Mouse (Mus musculus) heart, postnatal 10 days (tissue): ENCODE measurements at regions not wholly inside any gene's neighbourhood (a gene's known extent, or its start where the extent isn't known, plus 50 kb on each side); places are given as distances from the start of the nearest gene placed in this dataset.
"Not testable (repeated sequence)": the region's sequence is repeated elsewhere in the genome, so short reads cannot be mapped to it uniquely, and the experiment has no call there.

Source experiments
- DNase-seq, 2 experiments: peaks; one replicate each; pipeline ENCODE4 v3.0.0; 2021
- intact Hi-C: fragments of 180-260 bp; cut with DNase I; formaldehyde crosslinking; loops from one replicate; pipeline ENCODE4 v1.15.1; 2025

- no peak for DNase-seq
Measured at GRCm38 (mm10) chr2:107117564-107117963, 58.1 kb upstream of the Fshb start.

GRCm38 (mm10) chr2:107118711-107119474 is 59.4 kb upstream of the Fshb start:
- intact Hi-C loops: no loop called here
- DNase-seq: no peak

More at GRCm38 (mm10) chr2:107117564-107117963, 58.1 kb upstream of the Fshb start:
- intact Hi-C loops: no loop called here

- intact Hi-C loops: no loop called here
- no peak for DNase-seq
Measured at GRCm38 (mm10) chr2:107119697-107120096, 60.2 kb upstream of the Fshb start.

GRCm38 (mm10) chr2:107133186-107133585 is 73.7 kb upstream of the Fshb start:
- intact Hi-C loops: no loop called here
- no peak for DNase-seq

- DNase-seq: no peak
- intact Hi-C loops: no loop called here
Measured at GRCm38 (mm10) chr2:107149317-107149716, 89.9 kb upstream of the Fshb start.

- no peak for DNase-seq
- intact Hi-C loops: no loop called here
Measured at GRCm38 (mm10) chr2:107149851-107150250, 90.4 kb upstream of the Fshb start.

- intact Hi-C loops: no loop called here
- DNase-seq: no peak
Measured at GRCm38 (mm10) chr2:107150373-107150772, 90.9 kb upstream of the Fshb start.

- intact Hi-C loops: no loop called here
- DNase-seq: no peak
Measured at GRCm38 (mm10) chr2:107151878-107152277, 92.4 kb upstream of the Fshb start.

GRCm38 (mm10) chr2:107158836-107159402 is 99.5 kb upstream of the Fshb start:
- intact Hi-C loops, DNase-seq: not testable (repeated sequence)

GRCm38 (mm10) chr2:107175721-107176120 is 114.7 kb upstream of the Kcna4 start:
- DNase-seq: peak; percentile 5 to 25
- intact Hi-C loops: loop anchor here (5.0 kb wide), 1 partner anchor 692 kb away; no protein-coding TSS in a partner anchor

- intact Hi-C loops: no loop called here
- DNase-seq: no peak
Measured at GRCm38 (mm10) chr2:107183066-107183465, 107.4 kb upstream of the Kcna4 start.

GRCm38 (mm10) chr2:107184864-107185263 is 105.6 kb upstream of the Kcna4 start:
- DNase-seq: no peak
- intact Hi-C loops: no loop called here

GRCm38 (mm10) chr2:107201856-107202473 is 88.5 kb upstream of the Kcna4 start:
- intact Hi-C loops: no loop called here
- DNase-seq: no peak

- intact Hi-C loops: no loop called here
Measured at GRCm38 (mm10) chr2:107202474-107202858, 88.0 kb upstream of the Kcna4 start.

GRCm38 (mm10) chr2:107221544-107221943 is 68.9 kb upstream of the Kcna4 start:
- intact Hi-C loops: no loop called here
- DNase-seq: no peak

More at GRCm38 (mm10) chr2:107202474-107202858, 88.0 kb upstream of the Kcna4 start:
- no peak for DNase-seq

GRCm38 (mm10) chr2:107224679-107225078 is 65.8 kb upstream of the Kcna4 start:
- no peak for DNase-seq
- intact Hi-C loops: no loop called here

GRCm38 (mm10) chr2:107227486-107227885 is 63.0 kb upstream of the Kcna4 start:
- peak; percentile 27 to 43 for DNase-seq
- intact Hi-C loops: no loop called here

- intact Hi-C loops: no loop called here
- DNase-seq: peak in 1 of 2 experiments; percentile 17
Measured at GRCm38 (mm10) chr2:107228287-107228686, 62.2 kb upstream of the Kcna4 start.

GRCm38 (mm10) chr2:107231680-107232079 is 58.8 kb upstream of the Kcna4 start:
- intact Hi-C loops: no loop called here
- peak; percentile 11 to 35 for DNase-seq

GRCm38 (mm10) chr2:107232885-107233284 is 57.6 kb upstream of the Kcna4 start:
- no peak for DNase-seq
- intact Hi-C loops: no loop called here
